Mouse (Mus musculus): ENCODE measurements around the gene Fez2.

DNA sequence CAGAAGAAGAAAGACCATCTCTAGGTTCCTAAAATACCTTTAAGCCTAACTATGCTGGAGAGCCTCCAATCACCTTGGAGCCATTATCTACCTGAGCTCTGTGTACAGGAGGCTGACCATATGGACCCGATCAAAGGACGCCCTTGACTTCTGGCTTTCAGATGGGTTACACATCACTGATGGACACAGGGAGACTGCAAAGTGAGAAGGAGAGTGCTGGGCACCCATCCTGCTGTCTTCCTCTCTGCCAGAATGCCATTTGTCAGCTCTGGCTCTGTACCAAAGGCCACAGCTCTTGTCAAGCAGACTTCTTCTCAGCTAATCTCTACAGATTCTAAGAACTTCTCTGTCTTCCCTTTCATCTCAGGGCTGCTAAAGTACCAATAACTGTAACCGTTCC is 12.6 kb downstream of the Fez2 start:
- TF ChIP-seq CTCF (IDR thresholded peaks at IDR 0.05; ENCODE audit: low read depth, low read length) (no peak), POLR2A (IDR thresholded peaks at IDR 0.05; ENCODE audit: insufficient read depth, low read length) (no peak), EP300 (IDR thresholded peaks at IDR 0.05; ENCODE audit: insufficient read depth, low read depth, low read length) (no peak)
